Mouse (Mus musculus): ENCODE results near the gene Ctdsp2.

- TF ChIP-seq POLR2A (IDR thresholded peaks at IDR 0.05; ENCODE audit: control insufficient read depth, extremely low read depth, insufficient read depth, low read length, poor library complexity), result no peak
- TF ChIP-seq CTCF (IDR thresholded peaks at IDR 0.05; ENCODE audit: borderline replicate concordance, control insufficient read depth, extremely low read depth, insufficient read depth, low read length, poor library complexity), result no peak
These were observed 64.7 kb downstream of the Ctdsp2 start for GRCm38 (mm10) chr10:127043187-127043586.

Data from thymus, adult 2 months (tissue).